Mouse (Mus musculus) cerebellum, adult 2 months (tissue): Measurements from ENCODE around the gene Bcr.

ENCODE experiments used
- CTCF ChIP-seq: fragments of 200-500 bp; IDR thresholded peaks from 2 replicates; pipeline ENCODE4 v1.5.1; 2011; ENCODE audit warnings: low read depth, mild to moderate bottlenecking, control low read depth, low read length, moderate library complexity, borderline replicate concordance; ENCODE audit not compliant: insufficient read depth
- POLR2A ChIP-seq: fragments of 200-500 bp; IDR thresholded peaks from 2 replicates; pipeline ENCODE4 v1.6.1; 2011; ENCODE audit warnings: low read length, control low read depth, borderline replicate concordance; ENCODE audit not compliant: insufficient read depth

- TF ChIP-seq POLR2A (no peak), CTCF (no peak)
Observed at GRCm38 (mm10) chr10:75061341-75062188, 1.2 kb downstream of the Bcr start.
